Mouse (Mus musculus): Measurements from ENCODE around the gene Theg.

Gene Theg

GRCm38 (mm10) chr10:79579781-79580180 is 7.3 kb downstream of the Theg start:
- CTCF ChIA-PET = interaction anchor here in 3 of 4 experiments (0.6 to 2.5 kb wide), 10 partner anchors 16 to 132 kb away, joined by 3 to 17 read pairs (median 4); partner anchors contain the start of genes C2cd4c (in 1 of the 3), Madcam1 (in 1 of the 3) and Tpgs1 (in 1 of the 3)
- POLR2A ChIA-PET = interaction anchor here in 3 of 4 experiments (0.5 to 1.7 kb wide), 4 partner anchors 16 to 665 kb away, joined by 4 to 5 read pairs (median 5); no protein-coding TSS in a partner anchor

GRCm38 (mm10) chr10:79578891-79579290 is 8.2 kb downstream of the Theg start:
- CTCF ChIA-PET = interaction anchor here in 2 of 4 experiments (0.8 to 2.5 kb wide), 4 partner anchors 14 to 104 kb away, joined by 3 to 17 read pairs (median 4); partner anchors contain the start of gene Madcam1 (in 1 of the 2)

GRCm38 (mm10) chr10:79578276-79578675 is 8.9 kb downstream of the Theg start:
- ChIA-PET CTCF (interaction anchor here in 2 of 4 experiments (0.8 to 3.3 kb wide), 4 partner anchors 13 to 86 kb away, joined by 3 to 17 read pairs (median 7); partner anchors contain the start of gene Madcam1 (in 1 of the 2)), POLR2A (no interaction called here)

More at GRCm38 (mm10) chr10:79578891-79579290, 8.2 kb downstream of the Theg start:
- POLR2A ChIA-PET = no interaction called here

- ChIA-PET CTCF (interaction anchor here in 1 of 4 experiments (3.3 kb wide), 1 partner anchor 18 kb away, joined by 9 read pairs; no protein-coding TSS in a partner anchor), POLR2A (no interaction called here)
These were observed 9.8 kb downstream of the Theg start for GRCm38 (mm10) chr10:79577376-79577775.

- POLR2A ChIA-PET = interaction anchor here in 2 of 4 experiments (0.5 to 0.7 kb wide), 3 partner anchors 79 to 255 kb away, joined by 3 to 6 read pairs (median 3); no protein-coding TSS in a partner anchor
- CTCF ChIA-PET = interaction anchor here in 1 of 4 experiments (0.9 to 3.3 kb wide), 2 partner anchors 19 to 88 kb away, joined by 3 to 9 read pairs; partner anchors contain the start of gene Madcam1
These were observed 11.4 kb downstream of the Theg start for GRCm38 (mm10) chr10:79575754-79576153.

DNA sequence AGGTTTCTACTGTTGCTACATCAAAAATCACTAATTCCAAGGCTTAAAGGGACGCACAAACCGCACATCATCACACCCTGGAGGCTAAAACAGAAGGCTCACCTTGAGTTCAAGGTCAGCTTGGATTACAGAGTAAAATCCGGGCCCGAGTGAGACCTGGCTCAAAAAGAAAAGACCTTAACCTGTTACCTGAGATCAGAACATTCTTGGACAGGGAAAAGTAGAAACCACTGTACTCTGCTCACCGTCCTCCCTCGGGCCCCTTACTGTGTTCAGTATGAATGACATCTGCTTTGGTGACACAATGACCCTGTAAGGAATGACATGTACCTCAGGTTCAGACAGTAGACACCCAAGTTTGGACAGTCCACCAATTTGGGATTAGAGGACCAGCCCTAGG is 12.3 kb downstream of the Theg start:
- ChIA-PET POLR2A (interaction anchor here in 1 of 4 experiments (0.6 kb wide), 1 partner anchor 75 kb away, joined by 6 read pairs; no protein-coding TSS in a partner anchor), CTCF (interaction anchor here in 1 of 4 experiments (0.6 to 1.0 kb wide), 2 partner anchors 20 to 801 kb away, joined by 3 to 4 read pairs; partner anchors contain the start of gene Mier2)

DNA sequence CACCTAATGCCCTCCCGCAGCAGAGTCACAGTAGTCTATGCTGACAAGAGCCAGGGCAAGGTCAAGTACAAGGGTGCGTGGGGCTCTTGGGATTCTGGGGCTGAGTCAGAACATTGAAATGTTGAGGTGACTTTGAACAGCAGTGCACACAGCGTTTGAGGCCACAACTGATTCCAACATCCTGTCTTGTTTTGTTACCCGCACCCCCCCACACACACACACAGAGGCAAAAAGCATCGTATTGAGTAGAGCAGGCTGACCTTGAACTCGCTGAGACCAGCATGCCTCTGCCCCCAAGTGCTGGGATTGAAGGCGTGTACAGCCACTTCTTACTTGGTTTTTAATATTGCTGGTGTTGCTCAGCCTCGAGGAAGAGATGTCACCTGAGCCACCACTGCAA is 12.8 kb downstream of the Theg start:
- ChIA-PET CTCF (interaction anchor here in 1 of 4 experiments (0.6 kb wide), 1 partner anchor 802 kb away, joined by 4 read pairs; no protein-coding TSS in a partner anchor), POLR2A (interaction anchor here in 1 of 4 experiments (0.6 kb wide), 1 partner anchor 76 kb away, joined by 6 read pairs; no protein-coding TSS in a partner anchor)

GRCm38 (mm10) chr10:79573611-79574010 is 13.5 kb downstream of the Theg start:
- CTCF ChIA-PET = no interaction called here
- POLR2A ChIA-PET = interaction anchor here in 1 of 4 experiments (0.6 kb wide), 1 partner anchor 83 kb away, joined by 6 read pairs; no protein-coding TSS in a partner anchor

DNA sequence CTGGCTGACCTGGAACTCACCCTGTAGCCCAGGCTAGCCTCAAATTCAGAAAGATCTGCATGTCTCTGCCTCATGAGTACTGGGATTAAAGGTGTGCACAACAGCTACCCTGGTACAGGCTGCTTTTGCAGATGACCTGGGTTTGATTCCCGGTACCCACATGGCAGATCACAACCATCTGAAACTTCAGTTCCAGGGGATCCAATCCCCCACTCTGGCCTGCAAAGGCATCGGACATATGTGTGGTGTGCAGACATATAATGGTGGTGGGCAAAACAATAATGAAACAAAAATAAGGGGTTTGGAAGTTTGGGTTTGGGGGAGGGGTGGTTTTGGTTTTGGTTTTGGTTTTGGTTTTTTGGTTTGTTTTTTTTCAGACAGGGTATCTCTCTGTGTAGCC is 15.8 kb downstream of the Theg start:
- CTCF ChIA-PET = no interaction called here
- POLR2A ChIA-PET = no interaction called here

GRCm38 (mm10) chr10:79569921-79570320 is 17.2 kb downstream of the Theg start:
- POLR2A ChIA-PET = no interaction called here

DNA sequence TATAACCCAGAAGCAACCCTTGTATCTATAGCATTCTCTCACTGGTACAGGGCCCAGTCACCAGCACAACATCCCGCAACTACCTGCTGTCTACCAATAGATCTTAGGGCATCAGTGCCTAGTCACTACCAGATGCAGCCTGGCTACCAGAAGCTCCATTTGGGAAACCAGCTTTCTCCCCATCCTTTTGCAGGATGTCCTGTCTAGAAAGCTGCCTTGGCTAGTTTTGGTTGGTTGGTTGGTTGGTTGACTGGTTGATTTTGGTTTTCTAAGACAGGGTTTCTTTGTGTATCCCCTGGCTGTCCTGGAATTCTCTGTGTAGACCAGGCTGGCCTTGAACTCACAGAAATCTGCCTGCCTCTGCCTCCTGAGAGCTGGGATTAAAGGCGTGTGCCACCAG is 27.4 kb downstream of the Theg start:
- CTCF ChIA-PET = no interaction called here

More at GRCm38 (mm10) chr10:79569921-79570320, 17.2 kb downstream of the Theg start:
- CTCF ChIA-PET = interaction anchor here in 1 of 4 experiments (0.6 to 0.9 kb wide), 2 partner anchors 210 to 242 kb away, joined by 3 read pairs; no protein-coding TSS in a partner anchor

GRCm38 (mm10) chr10:79557496-79557895 is 29.6 kb downstream of the Theg start:
- POLR2A ChIA-PET = interaction anchor here in 1 of 4 experiments (1.0 kb wide), 1 partner anchor 115 kb away, joined by 3 read pairs; no protein-coding TSS in a partner anchor
- CTCF ChIA-PET = no interaction called here

More for the DNA sequence above, 27.4 kb downstream of the Theg start:
- POLR2A ChIA-PET = interaction anchor here in 1 of 4 experiments (0.6 kb wide), 1 partner anchor 63 kb away, joined by 5 read pairs; no protein-coding TSS in a partner anchor

DNA sequence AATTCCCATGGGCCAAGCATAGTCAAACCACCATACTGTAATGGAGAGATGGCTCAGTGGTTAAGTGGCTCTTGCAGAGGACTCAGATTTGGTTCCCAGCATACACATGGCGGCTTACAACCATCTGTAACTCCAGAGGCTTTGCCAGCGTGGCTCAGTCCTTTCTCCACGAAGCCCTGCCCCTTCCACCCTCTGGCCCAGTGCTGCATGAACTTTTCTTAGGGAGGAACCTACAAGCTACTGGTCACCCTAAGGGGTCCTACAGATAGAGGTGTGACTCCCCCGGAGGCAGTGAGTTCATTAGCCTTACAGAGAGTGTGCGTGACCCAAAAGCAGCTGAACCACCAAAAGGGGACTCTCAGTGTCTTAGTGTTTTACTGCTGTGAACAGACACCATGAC is 30.2 kb downstream of the Theg start:
- ChIA-PET CTCF (no interaction called here), POLR2A (interaction anchor here in 1 of 4 experiments (1.0 kb wide), 1 partner anchor 115 kb away, joined by 3 read pairs; no protein-coding TSS in a partner anchor)

DNA sequence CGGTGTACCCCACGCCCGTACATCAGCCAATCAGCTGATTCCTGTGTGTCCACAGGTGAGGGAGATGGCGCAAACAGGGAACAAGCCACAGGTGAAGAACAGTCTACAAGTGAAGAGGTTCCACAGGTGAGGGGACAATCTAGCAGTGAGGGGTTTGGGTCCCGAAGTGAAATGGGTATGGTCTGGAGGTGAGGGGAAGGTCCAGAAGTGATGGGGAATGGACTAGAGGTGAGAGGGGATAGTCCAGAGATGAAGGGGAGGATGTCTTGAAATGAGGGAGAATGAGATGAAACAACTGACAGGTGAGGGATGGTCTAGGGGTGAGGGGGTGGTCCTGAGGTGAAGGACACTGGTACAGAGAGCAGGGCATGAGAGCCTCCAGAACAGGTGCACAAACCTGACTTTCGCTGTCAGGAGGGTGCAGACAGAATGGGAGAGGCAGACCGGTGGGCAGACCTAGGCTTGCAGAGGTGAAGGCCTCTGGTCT is 31.9 kb downstream of the Theg start:
- ChIA-PET POLR2A (interaction anchor here (0.6 to 3.7 kb wide), 16 partner anchors 11 to 149 kb away, joined by 3 to 24 read pairs (median 3); partner anchors contain the start of genes Plpp2 (in 2 of the 4), Bsg (in 1 of the 4), C2cd4c (in 1 of the 4) and Cdc34 (in 1 of the 4)), CTCF (interaction anchor here in 3 of 4 experiments (0.6 to 1.0 kb wide), 9 partner anchors 20 to 920 kb away, joined by 3 to 30 read pairs (median 3); no protein-coding TSS in a partner anchor)

GRCm38 (mm10) chr10:79554330-79555237 is 32.5 kb downstream of the Theg start, which contains the start of gene Mier2:
Mier2 (minus strand) TSS chr10:79555199.
- POLR2A ChIA-PET = interaction anchor here (0.6 to 3.7 kb wide), 18 partner anchors 9 to 150 kb away, joined by 3 to 24 read pairs (median 3); partner anchors contain the start of genes Plpp2 (in 2 of the 4), Bsg (in 1 of the 4), C2cd4c (in 1 of the 4) and Cdc34 (in 1 of the 4)

DNA sequence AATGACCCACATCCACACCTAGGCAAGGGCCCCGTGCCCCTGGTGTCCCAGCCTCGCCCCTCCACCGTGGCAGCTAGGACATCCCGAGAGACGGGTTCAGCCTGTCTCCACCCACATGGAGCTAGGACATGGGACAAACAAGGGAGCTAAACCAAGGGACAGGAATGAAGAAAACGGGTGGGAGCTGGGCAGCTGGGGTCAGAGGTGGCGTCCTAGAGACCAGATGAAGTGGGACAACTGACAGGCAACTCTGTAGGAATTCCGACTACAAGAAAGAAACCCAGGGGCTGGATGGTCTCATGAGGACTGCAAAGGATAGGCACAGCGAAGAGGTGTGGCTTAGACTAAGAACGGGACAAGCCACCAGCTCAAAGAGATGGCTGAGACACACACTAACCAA is 33.4 kb downstream of the Theg start:
- POLR2A ChIA-PET = interaction anchor here in 2 of 4 experiments (1.0 to 3.7 kb wide), 7 partner anchors 9 to 80 kb away, joined by 3 to 24 read pairs (median 5); partner anchors contain the start of gene Plpp2 (in 1 of the 2)
- CTCF ChIA-PET = interaction anchor here in 1 of 4 experiments (0.6 to 0.8 kb wide), 2 partner anchors 21 to 41 kb away, joined by 3 to 5 read pairs; no protein-coding TSS in a partner anchor

More at GRCm38 (mm10) chr10:79554330-79555237, 32.5 kb downstream of the Theg start, which contains the start of gene Mier2:
- CTCF ChIA-PET = interaction anchor here in 3 of 4 experiments (0.6 to 1.0 kb wide), 9 partner anchors 20 to 919 kb away, joined by 3 to 30 read pairs (median 3); no protein-coding TSS in a partner anchor

DNA sequence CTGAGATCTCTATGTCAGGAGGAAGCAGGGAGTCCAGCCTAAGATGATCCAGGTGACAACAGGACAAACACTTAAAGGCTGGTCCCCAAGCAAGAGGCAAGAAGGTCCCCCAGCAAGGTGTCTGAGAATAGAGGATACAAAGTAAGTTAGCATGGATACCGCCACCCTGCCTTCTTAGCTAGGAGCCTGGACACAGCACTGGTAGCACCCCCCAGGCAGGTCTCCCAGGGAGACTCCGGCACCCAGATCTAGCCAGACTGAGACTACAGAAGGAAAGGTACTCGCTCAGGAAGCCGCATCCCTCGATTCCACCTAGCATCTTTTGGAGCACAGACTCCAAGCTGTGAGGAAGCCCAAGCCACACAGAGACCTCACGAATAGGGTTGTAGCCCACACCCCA is 34.0 kb downstream of the Theg start:
- ChIA-PET CTCF (interaction anchor here in 2 of 4 experiments (0.6 to 0.8 kb wide), 2 partner anchors 20 to 1484 kb away, joined by 3 read pairs; no protein-coding TSS in a partner anchor), POLR2A (interaction anchor here in 2 of 4 experiments (1.0 to 3.7 kb wide), 5 partner anchors 9 to 20 kb away, joined by 5 to 24 read pairs (median 5); partner anchors contain the start of gene Plpp2 (in 1 of the 2))
